In the genomic region with DNA sequence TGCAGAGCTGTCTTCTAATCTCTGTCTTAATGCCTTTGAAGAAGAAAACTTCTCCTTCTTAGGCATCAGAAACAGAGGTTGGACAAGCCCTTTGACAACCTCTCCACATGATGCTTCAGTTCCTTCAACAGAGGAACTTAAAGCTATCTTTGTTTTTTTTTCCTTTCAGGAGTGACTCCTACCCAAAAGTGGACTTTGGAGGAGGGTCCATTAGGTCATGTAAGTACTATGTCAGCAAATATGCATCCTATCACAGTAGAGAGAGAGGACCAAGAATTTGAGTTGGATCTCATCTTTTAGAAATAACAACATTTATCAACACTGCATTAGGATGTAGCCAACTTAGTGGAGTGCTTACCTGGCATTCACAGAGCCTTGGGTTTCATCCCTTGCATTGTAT, we compare ENCODE assay signal across 18 mouse cellular contexts. TPM values are rescaled to one million over a fixed set of nuclear protein-coding genes. Genes with fewer than 3 reads are reported as not detected.
DNase-seq lines count a peak whose midpoint lies in the region; ATAC-seq and TF ChIP-seq lines count a peak whose summit lies in the region.
"Had no signal": no experiment of that assay in that cellular context is flagged by ENCODE, and none has a peak within 500 bp of the region (broad histone marks: within the 10 kb centered on the region; RNA-seq: fewer than 3 reads in every experiment).

No protein-coding gene starts in this region.

- no peak for ATAC-seq in stomach, postnatal 0 days (ENCODE audit: low FRiP score, low TSS enrichment)
- ATAC-seq: forebrain, embryonic 14.5 days; forebrain, embryonic 16.5 days had no signal

- peaks cover 94% of the 10 kb centered on the region for H3K79me2 ChIP-seq in macrophage (ENCODE audit: inconsistent target)

- H3K9me3 ChIP-seq in stomach, postnatal 0 days (ENCODE audit: control insufficient read depth, low read length), result no peaks in the 10 kb centered on the region
- H3K9me3 ChIP-seq: embryonic facial prominence, embryonic 10.5 days; embryonic facial prominence, embryonic 12.5 days; forebrain, embryonic 12.5 days had no signal

- peak; percentile 50 for DNase-seq in kidney, adult 9 months
- DNase-seq in kidney, adult 11 months, result no peak
- DNase-seq in layer of hippocampus, postnatal 10 days (ENCODE audit: low spot score in 2 of 2), result no peak
- DNase-seq in stomach, postnatal 0 days (ENCODE audit: low spot score), result no peak
- DNase-seq: adrenal gland, adult 2 months; adrenal gland, postnatal 10 days; adrenal gland, postnatal 25 days; cerebellum, adult 11-12 months; cerebellum, adult 2 months; cerebellum, adult 9-10 months; cerebellum, postnatal 25 days had no signal

- no peaks in the 10 kb centered on the region for H3K27me3 ChIP-seq in stomach, postnatal 0 days (ENCODE audit: control insufficient read depth, insufficient read depth, low read length)
- H3K27me3 ChIP-seq: embryonic facial prominence, embryonic 12.5 days; forebrain, embryonic 12.5 days had no signal

- H3K4me1 ChIP-seq in bone marrow macrophage, adult 2 months (ENCODE audit: control insufficient read depth, insufficient read depth, low read length), result peaks cover 64% of the 10 kb centered on the region
- 0 out of 2 replicates have a peak, but pooled peaks cover 2% of the 10 kb centered on the region for H3K4me1 ChIP-seq in stomach, postnatal 0 days (replicated peaks; ENCODE audit: control insufficient read depth, insufficient read depth)
- H3K4me1 ChIP-seq: embryonic facial prominence, embryonic 10.5 days; embryonic facial prominence, embryonic 12.5 days; forebrain, embryonic 12.5 days had no signal

- peaks cover 9% of the 10 kb centered on the region; the same call in 1 of the 2 replicates for H3K36me3 ChIP-seq in macrophage (ENCODE audit: inconsistent target)
- no peaks in the 10 kb centered on the region for H3K36me3 ChIP-seq in stomach, postnatal 0 days (ENCODE audit: control insufficient read depth, insufficient read depth, low read length)
- H3K36me3 ChIP-seq: embryonic facial prominence, embryonic 12.5 days had no signal

- H3K4me3 ChIP-seq in bone marrow macrophage, adult 2 months (ENCODE audit: insufficient read depth, low read length), result no peak overlapping the region
- H3K4me3 ChIP-seq in macrophage (ENCODE audit: inconsistent target), result no peak overlapping the region
- no peak overlapping the region for H3K4me3 ChIP-seq in stomach, postnatal 0 days (ENCODE audit: low read depth, low read length)
- H3K4me3 ChIP-seq: embryonic facial prominence, embryonic 10.5 days; embryonic facial prominence, embryonic 12.5 days; forebrain, embryonic 12.5 days had no signal

- H3K9ac ChIP-seq in stomach, postnatal 0 days (ENCODE audit: low read length), result no peak overlapping the region
- H3K9ac ChIP-seq: embryonic facial prominence, embryonic 12.5 days; forebrain, embryonic 12.5 days had no signal

- no peak for TF ChIP-seq POLR2A in bone marrow macrophage, adult 2 months (IDR thresholded peaks at IDR 0.05; ENCODE audit: borderline replicate concordance, low read depth, low read length)

- TF ChIP-seq EP300 in stomach, postnatal 0 days (optimal IDR thresholded peaks at IDR 0.05), result no peak

- H3K27ac ChIP-seq in bone marrow macrophage, adult 2 months (ENCODE audit: insufficient read depth, low read depth, low read length), result peak overlapping the region; percentile 90
- peak overlapping the region; percentile 75 for H3K27ac ChIP-seq in macrophage
- no peak overlapping the region for H3K27ac ChIP-seq in stomach, postnatal 0 days (replicated peaks)
- H3K27ac ChIP-seq: embryonic facial prominence, embryonic 10.5 days; embryonic facial prominence, embryonic 12.5 days; forebrain, embryonic 12.5 days had no signal

- no peak for TF ChIP-seq CTCF in bone marrow macrophage, adult 2 months (IDR thresholded peaks at IDR 0.05; ENCODE audit: low read depth, low read length)
- no peak for TF ChIP-seq CTCF in stomach, postnatal 0 days (IDR thresholded peaks at IDR 0.05; ENCODE audit: low read depth)

- H3K4me2 ChIP-seq in stomach, postnatal 0 days (replicated peaks; ENCODE audit: low read depth), result no peak overlapping the region
- H3K4me2 ChIP-seq: embryonic facial prominence, embryonic 12.5 days; forebrain, embryonic 12.5 days had no signal

RNA-seq across cellular contexts. Expression of gene Mgat5, which starts 44.8 kb away (rescaled TPM):
- polyA plus RNA-seq in bone marrow macrophage, adult 2 months (2012; ENCODE audit: insufficient read depth, insufficient read length, missing spikeins), result 20.4 and 22.7 TPM in 2 replicates
- 100 to 1,000 TPM in 18 of 26 experiments, 10 to 100 TPM in 8; 20.4 to 211 (median 116) TPM for total RNA-seq in macrophage (2018; cell fraction: chromatin; rRNA removed)
- total RNA-seq in macrophage (2018; cell fraction: cytosol; rRNA removed), result 10 to 100 TPM; 23.6 to 59.8 (median 37.0) TPM
- 100 to 1,000 TPM in 3 of 26 experiments, 10 to 100 TPM in 23; 30.1 to 157 (median 70.9) TPM for total RNA-seq in macrophage (2018; cell fraction: nucleus; rRNA removed)
- 23.8 to 56.9 TPM (median 29.7 TPM) in 3 replicates for polyA plus RNA-seq in macrophage (2018)
- total RNA-seq in layer of hippocampus, postnatal 10 days (2021), result 10 to 100 TPM; 45.2 to 51.6 TPM
- polyA plus RNA-seq in stomach, postnatal 0 days (2015; fragmentation: Nextera tagmentation; extraction: Ambion mirVana), result 2.0 and 2.2 TPM in 2 replicates
